Mouse (Mus musculus): ENCODE results near the gene Slc17a7. TPM values are rescaled to one million over a fixed set of nuclear protein-coding genes. Genes with fewer than 3 reads are reported as not detected.
"Not testable (repeated sequence)": the region's sequence is repeated elsewhere in the genome, so short reads cannot be mapped to it uniquely, and the experiment has no call there.

Slc17a7 gene
- polyA plus RNA-seq, 1 experiment from 2014 or later, result 1.1 TPM

DNA sequence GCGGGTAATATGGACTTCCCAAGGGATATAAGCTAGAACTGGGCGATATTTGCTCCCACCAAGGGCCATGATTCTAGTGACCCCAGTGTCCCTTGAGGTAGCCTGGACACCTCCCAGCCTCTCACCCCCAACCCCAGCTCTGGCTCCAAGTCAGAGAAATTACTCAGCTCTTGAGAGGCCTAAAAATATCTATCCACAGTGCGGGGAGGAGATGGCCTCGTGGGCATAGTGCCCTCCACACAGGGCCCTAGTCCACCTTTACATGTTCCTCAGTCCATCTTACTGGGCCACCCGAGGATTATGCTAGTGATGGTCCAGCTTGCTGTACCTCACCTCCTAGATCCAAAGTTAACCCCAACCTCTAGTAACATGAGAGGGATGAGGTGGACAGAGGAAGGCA, 1.1 kb downstream of the Slc17a7 start:
- no peak overlapping the region for H3K27ac ChIP-seq (ENCODE audit: low read length)
- WGBS, result 68% methylated on average over 5 of the region's 5 CpGs
- H3K36me3 ChIP-seq (ENCODE audit: control insufficient read depth, insufficient read depth, low read length), result peaks cover 5% of the 10 kb centered on the region; the same call in 1 of the 2 replicates
- no peak overlapping the region for H3K9ac ChIP-seq (ENCODE audit: low read depth, low read length)
- H3K9me3 ChIP-seq (replicated peaks; ENCODE audit: control insufficient read depth, low read length, poor library complexity, severe bottlenecking), result no peaks in the 10 kb centered on the region
- peaks cover 62% of the 10 kb centered on the region for H3K27me3 ChIP-seq (ENCODE audit: control insufficient read depth, insufficient read depth, low read depth, low read length)
- no peak for ATAC-seq
- no peak overlapping the region for H3K4me3 ChIP-seq (ENCODE audit: low read depth, low read length)
- H3K4me1 ChIP-seq (ENCODE audit: control insufficient read depth, insufficient read depth, low read length), result peaks cover 20% of the 10 kb centered on the region
- H3K4me2 ChIP-seq (ENCODE audit: low read length), result no peak overlapping the region

DNA sequence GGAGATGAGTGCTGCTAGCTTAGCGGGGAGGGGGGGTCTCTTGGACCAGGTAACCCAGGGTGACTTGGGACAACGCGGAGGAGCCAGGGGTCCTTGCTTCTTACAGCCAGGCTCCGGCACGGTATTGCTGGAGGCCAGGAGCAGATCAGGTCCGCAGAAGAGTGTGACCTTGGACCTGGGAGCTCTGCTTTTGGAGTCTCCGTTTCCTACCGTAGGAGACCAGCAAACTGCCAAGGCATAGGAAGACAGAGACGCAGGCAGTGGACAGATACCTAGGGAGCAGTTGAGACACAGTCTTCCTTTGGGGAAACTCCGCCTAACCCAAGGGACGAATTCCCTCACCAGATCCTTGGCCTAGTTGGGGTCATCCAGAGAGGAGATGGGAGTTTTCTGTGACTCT, 2.0 kb downstream of the Slc17a7 start:
- ATAC-seq, result no peak
- no peaks in the 10 kb centered on the region; the same call in 1 of the 2 replicates for H3K36me3 ChIP-seq (ENCODE audit: control insufficient read depth, insufficient read depth, low read length)
- H3K27me3 ChIP-seq (ENCODE audit: control insufficient read depth, insufficient read depth, low read depth, low read length), result peaks cover 64% of the 10 kb centered on the region
- no peak overlapping the region for H3K4me3 ChIP-seq (ENCODE audit: low read depth, low read length)
- H3K9me3 ChIP-seq (replicated peaks; ENCODE audit: control insufficient read depth, low read length, poor library complexity, severe bottlenecking), result no peaks in the 10 kb centered on the region
- no peak overlapping the region for H3K27ac ChIP-seq (ENCODE audit: low read length)
- no peak overlapping the region for H3K9ac ChIP-seq (ENCODE audit: low read depth, low read length)
- WGBS, result 41% methylated on average over 11 of the region's 11 CpGs
- H3K4me1 ChIP-seq (ENCODE audit: control insufficient read depth, insufficient read depth, low read length), result peaks cover 20% of the 10 kb centered on the region
- no peak overlapping the region for H3K4me2 ChIP-seq (ENCODE audit: low read length)

DNA sequence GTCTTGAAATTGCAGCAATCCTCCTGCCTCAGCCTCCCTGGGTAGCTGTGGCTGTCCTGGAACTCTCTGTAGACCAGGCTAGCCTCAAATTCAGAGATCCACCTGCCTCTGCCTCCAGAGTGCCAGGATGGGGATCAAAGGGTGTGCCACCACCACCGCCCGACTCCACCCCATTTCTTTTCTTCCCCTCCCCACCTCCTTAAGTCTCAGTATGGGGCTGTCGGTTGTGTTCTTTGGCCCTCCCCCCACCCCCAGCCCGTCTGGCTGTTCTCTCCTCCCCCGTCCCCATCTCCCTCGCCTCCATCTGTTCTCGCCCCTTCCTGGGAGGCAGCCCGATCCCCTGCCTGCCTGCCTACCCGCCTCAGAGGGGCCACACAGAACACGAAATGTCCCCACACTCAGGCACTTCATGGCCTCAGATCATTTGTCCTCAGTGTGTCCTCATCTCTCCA, 3.2 kb downstream of the Slc17a7 start:
- Histone ChIP-seq H3K9ac (ENCODE audit: low read depth, low read length) (no peak overlapping the region), H3K27me3 (ENCODE audit: control insufficient read depth, insufficient read depth, low read depth, low read length) (peaks cover 64% of the 10 kb centered on the region), H3K4me2 (ENCODE audit: low read length) (no peak overlapping the region), H3K4me1 (ENCODE audit: control insufficient read depth, insufficient read depth, low read length) (peaks cover 20% of the 10 kb centered on the region), H3K27ac (ENCODE audit: low read length) (no peak overlapping the region), H3K36me3 (ENCODE audit: control insufficient read depth, insufficient read depth, low read length) (no peaks in the 10 kb centered on the region), H3K4me3 (ENCODE audit: low read depth, low read length) (no peak overlapping the region), H3K9me3 (replicated peaks; ENCODE audit: control insufficient read depth, low read length, poor library complexity, severe bottlenecking) (no peaks in the 10 kb centered on the region)
- WGBS, result 22% methylated on average over 9 of the region's 10 CpGs
- ATAC-seq, result no peak

DNA sequence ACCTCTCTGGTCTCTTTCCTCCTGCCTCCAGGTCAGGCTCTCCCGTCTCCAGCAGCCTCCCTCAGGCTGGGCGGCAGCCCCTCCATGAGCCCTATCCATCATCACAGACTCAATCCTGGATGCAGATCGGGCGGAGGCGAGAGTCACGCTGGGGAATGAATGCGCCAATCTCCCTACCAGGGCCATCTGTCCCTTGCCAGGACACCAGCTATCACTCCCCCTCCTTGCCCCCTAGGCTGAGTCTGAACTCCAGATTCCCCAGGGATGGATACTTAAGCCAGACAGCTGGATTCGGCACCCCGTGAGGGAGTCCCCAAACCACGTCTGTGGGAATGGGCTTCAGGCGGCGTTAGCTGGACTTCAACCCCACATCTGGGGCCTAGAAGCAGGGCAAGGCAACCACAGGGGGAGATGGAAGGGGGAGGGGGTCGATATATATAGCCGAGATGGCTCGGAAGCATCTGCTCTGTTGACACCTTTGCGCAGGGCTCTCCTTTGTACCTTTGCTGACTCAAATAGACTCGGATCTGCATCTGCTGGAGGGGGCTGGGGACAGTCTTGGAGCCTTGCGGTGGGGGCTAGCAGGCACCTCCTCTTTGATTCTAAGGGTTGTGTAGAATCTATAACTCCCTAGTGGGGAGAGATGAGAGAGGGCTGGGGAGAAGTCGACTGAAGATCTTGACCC, 4.2 kb downstream of the Slc17a7 start:
- Histone ChIP-seq H3K4me1 (ENCODE audit: control insufficient read depth, insufficient read depth, low read length) (peaks cover 17% of the 10 kb centered on the region), H3K36me3 (ENCODE audit: control insufficient read depth, insufficient read depth, low read length) (no peaks in the 10 kb centered on the region), H3K9ac (ENCODE audit: low read depth, low read length) (peak overlapping the region; percentile 14; the same call in 1 of the 2 replicates), H3K9me3 (replicated peaks; ENCODE audit: control insufficient read depth, low read length, poor library complexity, severe bottlenecking) (no peaks in the 10 kb centered on the region), H3K4me3 (ENCODE audit: low read depth, low read length) (no peak overlapping the region), H3K27ac (ENCODE audit: low read length) (no peak overlapping the region), H3K27me3 (ENCODE audit: control insufficient read depth, insufficient read depth, low read depth, low read length) (peaks cover 64% of the 10 kb centered on the region), H3K4me2 (ENCODE audit: low read length) (peak overlapping the region; percentile 22; the same call in 1 of the 2 replicates)
- 2% methylated on average over 19 of the region's 19 CpGs for WGBS
- ATAC-seq, result no peak

DNA sequence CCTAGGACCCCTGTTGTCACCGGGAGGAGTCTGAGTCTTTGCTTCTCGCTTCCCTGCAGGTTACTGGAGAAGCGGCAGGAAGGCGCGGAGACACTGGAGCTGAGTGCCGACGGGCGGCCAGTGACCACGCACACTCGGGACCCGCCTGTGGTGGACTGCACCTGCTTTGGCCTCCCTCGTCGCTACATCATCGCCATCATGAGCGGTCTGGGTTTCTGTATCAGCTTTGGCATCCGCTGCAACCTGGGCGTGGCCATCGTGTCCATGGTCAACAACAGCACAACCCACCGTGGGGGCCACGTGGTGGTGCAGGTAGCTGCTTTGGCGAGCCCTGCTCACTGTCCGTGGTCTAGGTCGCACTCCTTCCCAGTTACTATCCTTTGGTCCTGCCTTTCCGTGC, 4.9 kb downstream of the Slc17a7 start:
- WGBS, result 2% methylated on average over 24 of the region's 24 CpGs

DNA sequence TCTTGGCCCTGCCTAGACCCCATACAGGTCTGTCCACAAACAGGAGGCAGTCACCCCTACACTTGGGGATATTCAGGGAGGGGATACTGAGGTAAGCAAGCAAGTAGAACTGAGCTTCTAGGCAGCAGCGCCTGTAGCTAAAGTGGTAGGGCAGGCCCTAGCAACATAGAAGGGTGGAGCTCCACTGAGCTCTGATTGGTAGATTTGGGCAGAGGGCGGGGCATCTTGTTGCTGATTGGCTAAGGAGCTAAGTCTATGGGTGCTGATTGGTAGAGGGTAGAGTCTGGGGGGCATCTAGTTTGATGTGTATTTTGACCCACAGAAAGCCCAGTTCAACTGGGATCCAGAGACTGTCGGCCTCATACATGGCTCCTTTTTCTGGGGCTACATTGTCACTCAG, 5.7 kb downstream of the Slc17a7 start:
- no peak overlapping the region for H3K27ac ChIP-seq (ENCODE audit: low read length)
- H3K4me1 ChIP-seq (ENCODE audit: control insufficient read depth, insufficient read depth, low read length), result peaks cover 12% of the 10 kb centered on the region; the same call in 1 of the 2 replicates
- ATAC-seq, result no peak
- no peak overlapping the region for H3K9ac ChIP-seq (ENCODE audit: low read depth, low read length)
- no peak overlapping the region for H3K4me2 ChIP-seq (ENCODE audit: low read length)
- no peak overlapping the region for H3K4me3 ChIP-seq (ENCODE audit: low read depth, low read length)
- peaks cover 55% of the 10 kb centered on the region for H3K27me3 ChIP-seq (ENCODE audit: control insufficient read depth, insufficient read depth, low read depth, low read length)
- 94% methylated on average over 3 of the region's 3 CpGs for WGBS
- no peaks in the 10 kb centered on the region for H3K9me3 ChIP-seq (replicated peaks; ENCODE audit: control insufficient read depth, low read length, poor library complexity, severe bottlenecking)
- H3K36me3 ChIP-seq (ENCODE audit: control insufficient read depth, insufficient read depth, low read length), result no peaks in the 10 kb centered on the region

More for the DNA sequence above, 4.9 kb downstream of the Slc17a7 start:
- peak overlapping the region; percentile 22 for H3K4me2 ChIP-seq (ENCODE audit: low read length)
- peaks cover 57% of the 10 kb centered on the region for H3K27me3 ChIP-seq (ENCODE audit: control insufficient read depth, insufficient read depth, low read depth, low read length)
- H3K9me3 ChIP-seq (replicated peaks; ENCODE audit: control insufficient read depth, low read length, poor library complexity, severe bottlenecking), result no peaks in the 10 kb centered on the region
- H3K9ac ChIP-seq (ENCODE audit: low read depth, low read length), result 0 out of 2 replicates have a peak overlapping the region, but pooled peaks have one; percentile 26
- H3K36me3 ChIP-seq (ENCODE audit: control insufficient read depth, insufficient read depth, low read length), result no peaks in the 10 kb centered on the region
- no peak for ATAC-seq
- no peak overlapping the region for H3K27ac ChIP-seq (ENCODE audit: low read length)
- peaks cover 16% of the 10 kb centered on the region for H3K4me1 ChIP-seq (ENCODE audit: control insufficient read depth, insufficient read depth, low read length)
- peak overlapping the region; percentile 16 for H3K4me3 ChIP-seq (ENCODE audit: low read depth, low read length)

DNA sequence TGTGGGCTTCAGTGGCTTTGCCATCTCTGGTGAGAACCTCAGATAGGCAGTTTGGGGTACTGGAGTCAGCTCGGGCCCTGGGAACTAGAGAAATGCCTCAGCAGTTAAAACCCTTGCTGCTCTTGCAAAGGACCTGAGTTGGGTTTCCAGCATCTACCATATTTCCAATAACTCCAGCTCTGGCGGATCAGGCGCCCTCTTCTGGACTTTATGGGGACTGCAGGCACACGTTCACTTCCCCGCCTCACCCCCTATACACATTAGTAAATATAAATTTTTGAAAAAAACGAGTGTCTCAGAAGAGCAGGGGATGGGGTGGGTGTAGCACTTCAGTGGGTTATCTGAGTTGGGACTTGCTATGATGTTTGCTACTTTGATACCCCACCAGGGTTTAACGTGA, 9.2 kb downstream of the Slc17a7 start:
- Histone ChIP-seq H3K9me3 (replicated peaks; ENCODE audit: control insufficient read depth, low read length, poor library complexity, severe bottlenecking) (no peaks in the 10 kb centered on the region), H3K4me2 (ENCODE audit: low read length) (no peak overlapping the region), H3K27ac (ENCODE audit: low read length) (no peak overlapping the region), H3K27me3 (ENCODE audit: control insufficient read depth, insufficient read depth, low read depth, low read length) (peaks cover 58% of the 10 kb centered on the region), H3K36me3 (ENCODE audit: control insufficient read depth, insufficient read depth, low read length) (no peaks in the 10 kb centered on the region), H3K4me3 (ENCODE audit: low read depth, low read length) (no peak overlapping the region), H3K4me1 (ENCODE audit: control insufficient read depth, insufficient read depth, low read length) (peaks cover 13% of the 10 kb centered on the region), H3K9ac (ENCODE audit: low read depth, low read length) (no peak overlapping the region)
- 64% methylated on average over 7 of the region's 7 CpGs for WGBS
- no peak for ATAC-seq

DNA sequence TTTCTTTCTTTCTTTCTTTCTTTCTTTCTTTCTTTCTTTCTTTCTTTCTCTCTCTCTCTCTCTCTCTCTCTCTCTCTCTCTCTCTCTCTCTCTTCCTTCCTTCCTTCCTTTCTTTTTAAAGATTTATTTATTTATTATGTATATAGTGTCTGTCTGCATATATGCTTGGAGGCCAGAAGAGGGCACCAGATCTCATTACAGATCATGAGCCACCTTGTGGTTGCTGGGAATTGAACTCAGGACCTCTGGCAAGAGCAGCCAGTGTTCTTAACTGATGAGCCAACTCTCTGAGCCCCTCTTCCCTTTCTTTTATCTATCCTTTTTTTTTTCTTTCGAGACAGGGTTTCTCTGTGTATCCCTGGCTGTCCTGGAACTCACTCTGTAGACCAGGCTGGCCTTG, 10.0 kb downstream of the Slc17a7 start:
- H3K9me3 ChIP-seq (replicated peaks; ENCODE audit: control insufficient read depth, low read length, poor library complexity, severe bottlenecking); ATAC-seq; H3K4me1 ChIP-seq (ENCODE audit: control insufficient read depth, insufficient read depth, low read length); H3K4me3 ChIP-seq (ENCODE audit: low read depth, low read length); H3K36me3 ChIP-seq (ENCODE audit: control insufficient read depth, insufficient read depth, low read length); H3K9ac ChIP-seq (ENCODE audit: low read depth, low read length); H3K4me2 ChIP-seq (ENCODE audit: low read length); H3K27ac ChIP-seq (ENCODE audit: low read length): not testable (repeated sequence)
- peaks cover 58% of the 10 kb centered on the region for H3K27me3 ChIP-seq (ENCODE audit: control insufficient read depth, insufficient read depth, low read depth, low read length)
- WGBS, result 67% methylated on average over 1 of the region's 1 CpGs

DNA sequence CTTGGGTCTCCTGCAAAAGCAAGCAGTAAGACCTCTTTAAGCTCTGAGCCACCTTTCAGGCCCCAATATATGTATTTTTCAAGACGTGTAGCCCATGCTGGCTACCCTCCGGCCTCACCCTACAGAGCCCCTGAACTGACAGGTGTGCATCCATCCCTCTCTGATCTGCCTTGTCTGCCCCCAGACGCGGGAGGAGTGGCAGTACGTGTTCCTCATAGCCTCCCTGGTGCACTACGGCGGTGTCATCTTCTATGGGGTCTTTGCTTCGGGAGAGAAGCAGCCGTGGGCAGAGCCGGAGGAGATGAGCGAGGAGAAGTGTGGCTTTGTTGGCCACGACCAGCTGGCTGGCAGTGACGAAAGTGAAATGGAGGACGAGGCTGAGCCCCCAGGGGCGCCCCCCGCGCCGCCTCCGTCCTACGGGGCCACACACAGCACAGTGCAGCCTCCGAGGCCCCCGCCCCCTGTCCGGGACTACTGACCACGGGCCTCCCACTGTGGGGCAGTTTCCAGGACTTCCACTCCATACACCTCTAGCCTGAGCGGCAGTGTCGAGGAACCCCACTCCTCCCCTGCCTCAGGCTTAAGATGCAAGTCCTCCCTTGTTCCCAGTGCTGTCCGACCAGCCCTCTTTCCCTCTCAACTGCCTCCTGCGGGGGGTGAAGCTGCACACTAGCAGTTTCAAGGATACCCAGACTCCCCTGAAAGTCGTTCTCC, 11.0 kb downstream of the Slc17a7 start:
- Histone ChIP-seq H3K4me1 (ENCODE audit: control insufficient read depth, insufficient read depth, low read length) (peaks cover 5% of the 10 kb centered on the region), H3K4me3 (ENCODE audit: low read depth, low read length) (peak overlapping the region; percentile 10; the same call in 1 of the 2 replicates), H3K9ac (ENCODE audit: low read depth, low read length) (no peak overlapping the region), H3K4me2 (ENCODE audit: low read length) (peak overlapping the region; percentile 10; the same call in 1 of the 2 replicates), H3K9me3 (replicated peaks; ENCODE audit: control insufficient read depth, low read length, poor library complexity, severe bottlenecking) (no peaks in the 10 kb centered on the region), H3K27ac (ENCODE audit: low read length) (no peak overlapping the region), H3K36me3 (ENCODE audit: control insufficient read depth, insufficient read depth, low read length) (no peaks in the 10 kb centered on the region), H3K27me3 (ENCODE audit: control insufficient read depth, insufficient read depth, low read depth, low read length) (peaks cover 60% of the 10 kb centered on the region)
- WGBS, result 3% methylated on average over 29 of the region's 29 CpGs
- ATAC-seq, result no peak

Data from midbrain, embryonic 16.5 days (tissue).